Mouse (Mus musculus): ENCODE measurements at regions not wholly inside any gene's neighbourhood (a gene's known extent, or its start where the extent isn't known, plus 50 kb on each side); places are given as distances from the start of the nearest gene placed in this dataset.

DNA sequence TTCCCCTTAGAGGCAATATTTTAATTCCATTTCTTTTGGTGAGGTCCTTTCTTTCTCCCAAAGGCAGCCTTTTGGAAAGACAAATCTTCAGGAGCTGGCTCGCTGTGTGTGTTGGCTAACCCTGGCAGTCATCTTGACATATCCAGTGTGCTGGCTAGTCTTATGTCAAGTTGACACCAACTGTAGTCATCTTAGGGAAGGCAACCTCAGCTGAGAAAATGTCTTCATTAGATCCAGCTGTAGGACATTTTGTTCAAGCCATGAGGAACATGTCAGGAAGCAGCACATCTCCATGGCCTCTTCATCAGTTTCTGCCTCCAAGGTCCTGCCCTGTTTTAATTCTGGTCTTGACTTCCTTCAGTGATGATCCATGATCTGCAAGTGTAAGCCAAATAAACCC, 192.1 kb upstream of the Tle4 start:
- DNase-seq (ENCODE audit: low read depth): no peak

DNA sequence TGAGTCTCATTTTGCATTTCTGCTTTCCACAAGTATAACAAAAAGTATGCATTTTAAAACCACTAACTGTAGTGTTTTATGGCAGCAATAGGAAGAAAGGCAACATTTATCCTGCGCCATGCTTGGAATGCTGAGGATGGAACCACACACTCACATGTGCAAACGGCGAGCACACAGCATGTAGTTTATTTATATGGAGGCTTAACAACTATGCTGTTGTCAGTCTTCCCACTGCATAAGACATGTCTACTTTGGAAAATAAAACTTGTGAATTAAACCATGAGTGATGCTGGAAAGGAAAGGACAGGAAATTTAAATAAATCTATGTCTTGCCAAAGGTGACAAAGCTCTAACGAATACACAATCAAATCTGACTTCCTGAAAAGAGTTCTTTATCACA, 190.8 kb upstream of the Tle4 start:
- no peak for DNase-seq (ENCODE audit: low read depth)

DNA sequence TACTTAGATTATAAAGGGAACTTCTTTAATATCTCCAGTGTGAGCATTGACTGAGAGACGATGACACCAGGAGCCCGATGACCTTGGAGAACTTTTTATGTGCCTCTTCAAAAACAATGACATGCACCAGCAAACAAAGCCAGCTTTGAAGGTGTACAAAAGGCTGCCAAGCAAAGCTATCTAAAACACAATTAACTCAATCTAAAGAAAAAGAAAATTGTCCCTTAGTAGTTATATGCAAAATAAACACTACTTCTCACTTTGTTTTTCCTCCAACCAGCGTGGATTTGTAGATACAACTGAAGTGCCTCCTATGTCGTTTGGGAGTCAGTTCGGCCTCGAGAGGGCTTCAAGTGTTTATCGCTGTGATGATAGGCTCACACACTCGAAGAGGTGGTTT, 189.0 kb upstream of the Tle4 start:
- no peak for DNase-seq (ENCODE audit: low read depth)

DNA sequence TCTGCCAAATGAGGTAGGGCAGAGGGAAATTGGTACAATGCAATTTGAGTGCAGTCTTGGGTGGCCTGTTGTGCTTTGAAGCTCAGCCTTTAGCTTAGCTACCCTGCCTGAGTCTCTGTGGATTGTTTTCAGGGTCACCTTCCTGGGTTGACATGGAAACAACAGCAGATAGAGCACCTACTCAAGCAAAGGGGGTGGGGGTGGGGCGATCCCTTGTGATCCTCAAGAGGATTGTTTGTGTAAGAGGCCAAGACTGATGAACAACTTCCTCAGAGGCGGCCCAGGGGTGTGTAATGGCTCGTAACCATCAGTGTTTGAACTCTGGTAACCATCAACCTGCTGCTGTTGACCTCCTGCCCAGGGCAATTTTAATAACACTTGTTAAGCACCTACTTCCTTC, 187.8 kb upstream of the Tle4 start:
- no peak for DNase-seq (ENCODE audit: low read depth)

DNA sequence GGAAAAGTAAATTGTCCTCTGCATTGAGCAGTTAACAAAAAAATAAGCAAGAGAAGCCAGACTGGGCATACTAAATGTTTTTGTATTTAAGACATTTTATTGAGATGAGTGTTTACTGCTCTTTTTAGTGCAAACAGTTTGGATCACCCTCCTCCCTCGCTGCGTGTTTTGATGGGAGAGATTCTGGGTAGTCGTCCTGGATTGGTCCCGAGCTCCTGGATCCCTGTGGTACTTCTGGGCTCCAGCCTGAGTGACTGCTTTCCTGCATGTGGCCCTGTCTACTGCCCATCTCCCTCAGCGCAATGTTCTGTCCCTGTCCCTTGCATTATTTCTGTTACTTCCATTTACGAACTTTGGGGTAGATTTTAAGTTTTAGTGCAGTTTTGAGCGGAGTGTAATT, 179.9 kb upstream of the Tle4 start:
- DNase-seq (ENCODE audit: low read depth): no peak

DNA sequence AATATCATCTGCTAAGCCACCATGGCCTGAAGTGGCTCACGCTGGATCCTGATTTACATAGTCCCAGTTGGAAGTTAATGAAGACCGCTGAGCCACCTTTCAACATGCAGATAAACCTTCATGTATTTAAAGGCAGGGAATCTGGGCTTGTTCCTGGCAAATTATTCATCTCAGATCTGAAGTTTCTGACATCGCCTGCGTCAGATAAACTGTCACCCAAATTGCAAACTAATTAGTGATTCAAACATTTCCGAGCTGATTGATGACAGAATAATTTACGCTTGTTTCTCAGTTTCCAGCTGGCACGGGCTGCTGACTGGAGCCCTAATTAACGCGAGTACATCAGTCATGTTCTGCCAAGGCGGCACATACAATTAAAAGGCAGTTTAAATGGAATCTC, 179.3 kb upstream of the Tle4 start:
- no peak for DNase-seq (ENCODE audit: low read depth)

DNA sequence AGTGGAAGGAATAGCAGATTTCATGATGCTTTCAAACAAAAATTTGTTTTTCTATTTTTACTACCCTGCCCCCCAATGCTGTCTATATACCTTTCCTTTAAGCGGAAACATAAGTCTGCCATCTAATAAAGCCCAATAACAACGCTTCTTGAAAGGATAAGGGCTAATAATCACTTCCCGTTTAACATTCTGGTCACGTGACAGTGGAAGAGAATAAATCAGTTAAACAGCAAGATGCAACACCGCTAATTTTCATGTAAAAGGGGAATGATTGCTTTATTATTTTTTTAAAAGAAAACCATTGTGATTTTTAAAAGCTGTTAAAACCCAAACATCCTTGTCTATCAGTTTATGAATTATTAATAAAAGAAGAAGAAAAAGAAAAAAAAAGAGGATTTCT, 178.9 kb upstream of the Tle4 start:
- no peak for DNase-seq (ENCODE audit: low read depth)

DNA sequence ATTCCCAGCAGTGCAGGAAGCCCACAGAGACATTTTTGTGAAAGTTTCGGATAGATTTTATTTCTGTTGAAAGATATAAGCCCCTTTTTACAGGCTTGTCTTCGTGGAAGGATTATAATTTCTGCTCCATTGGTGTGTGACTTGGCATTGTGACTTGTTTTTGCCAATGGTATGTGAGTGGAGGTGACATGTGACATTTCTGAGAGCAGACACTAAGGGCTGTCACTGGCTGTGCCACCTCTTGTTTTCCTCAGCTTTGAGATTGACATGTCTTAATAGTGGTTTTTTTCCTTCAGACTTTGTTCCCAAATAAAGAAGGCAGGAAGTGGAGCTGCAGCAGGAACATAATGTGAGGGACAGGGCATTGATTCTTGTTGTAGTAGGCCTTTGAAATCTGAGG, 174.9 kb upstream of the Tle4 start:
- DNase-seq (ENCODE audit: low read depth): no peak

DNA sequence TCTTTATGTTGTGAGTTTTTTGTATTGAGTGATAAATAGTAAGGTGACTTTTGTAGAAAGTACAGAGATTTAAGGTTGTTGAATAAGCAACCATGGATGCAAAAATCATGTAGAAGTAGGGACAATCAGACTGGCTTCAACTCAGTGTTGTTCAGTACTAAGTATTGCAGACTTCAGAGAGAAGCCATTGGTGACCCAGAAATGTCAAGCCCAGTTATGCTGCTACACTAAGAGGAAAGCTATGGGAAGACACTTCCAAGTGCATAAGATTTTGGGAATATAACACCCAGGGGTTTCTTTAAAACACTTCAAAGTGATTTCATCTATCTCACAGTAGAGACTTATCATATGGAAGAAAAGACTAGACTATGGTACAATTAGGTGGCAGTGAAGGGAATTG, 154.8 kb upstream of the Tle4 start:
- DNase-seq (ENCODE audit: low read depth): no peak

DNA sequence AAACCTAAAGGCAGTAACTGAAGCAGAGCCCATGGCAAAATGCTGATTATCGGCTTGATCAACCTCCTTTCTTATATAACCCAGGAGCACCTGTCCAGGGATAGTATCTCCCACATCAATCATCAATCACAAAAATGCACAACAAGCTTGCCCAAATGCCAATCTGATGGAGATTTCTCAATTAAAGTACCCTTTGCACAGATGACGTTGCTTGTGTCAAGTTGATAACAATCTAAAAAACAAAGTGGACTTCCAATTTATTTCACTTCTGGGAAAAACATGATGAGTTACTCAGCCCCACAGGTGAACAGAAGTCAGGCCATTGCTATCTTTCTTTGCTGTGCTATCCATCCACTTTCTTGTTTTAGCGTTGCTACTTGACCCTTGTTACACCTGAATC, 144.5 kb upstream of the Tle4 start:
- DNase-seq (ENCODE audit: low read depth): no peak

DNA sequence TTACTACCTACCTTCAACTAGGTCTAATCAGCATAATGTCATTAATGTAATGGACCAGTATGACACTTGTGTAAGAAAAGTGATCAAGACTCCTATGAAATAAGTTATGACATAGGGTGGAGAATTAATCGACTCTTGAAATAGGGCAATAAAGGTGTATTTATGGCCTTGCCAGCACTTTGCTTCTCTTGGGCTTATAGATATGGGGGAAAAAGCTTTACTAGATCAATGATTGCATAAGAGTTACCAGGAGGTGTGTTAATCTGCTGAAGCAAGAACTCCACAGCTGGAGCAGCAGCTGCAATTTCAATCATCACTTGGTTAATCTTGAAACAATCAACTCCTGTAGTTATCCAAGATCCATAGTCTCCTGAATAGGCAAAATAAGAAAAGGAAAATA, 143.1 kb upstream of the Tle4 start:
- no peak for DNase-seq (ENCODE audit: low read depth)

DNA sequence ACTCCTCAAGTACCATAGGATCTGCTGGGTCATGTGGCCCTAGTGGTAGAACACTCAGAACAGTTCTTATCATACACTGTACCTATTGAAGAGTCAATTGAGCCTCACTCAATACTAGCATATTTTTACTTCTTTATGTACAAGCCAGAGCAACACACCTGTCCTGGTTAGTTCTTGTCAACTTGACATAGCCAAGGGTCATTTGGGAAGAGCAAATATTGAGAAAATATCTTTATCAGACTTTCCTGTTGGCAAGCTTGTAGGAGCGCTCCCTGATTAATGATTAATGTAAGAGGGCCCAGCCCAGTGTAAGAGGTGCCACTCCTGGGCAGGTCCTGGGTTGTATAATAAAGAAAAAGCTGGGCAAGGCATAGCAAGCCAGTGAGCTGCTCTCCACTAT, 142.3 kb upstream of the Tle4 start:
- no peak for DNase-seq (ENCODE audit: low read depth)

DNA sequence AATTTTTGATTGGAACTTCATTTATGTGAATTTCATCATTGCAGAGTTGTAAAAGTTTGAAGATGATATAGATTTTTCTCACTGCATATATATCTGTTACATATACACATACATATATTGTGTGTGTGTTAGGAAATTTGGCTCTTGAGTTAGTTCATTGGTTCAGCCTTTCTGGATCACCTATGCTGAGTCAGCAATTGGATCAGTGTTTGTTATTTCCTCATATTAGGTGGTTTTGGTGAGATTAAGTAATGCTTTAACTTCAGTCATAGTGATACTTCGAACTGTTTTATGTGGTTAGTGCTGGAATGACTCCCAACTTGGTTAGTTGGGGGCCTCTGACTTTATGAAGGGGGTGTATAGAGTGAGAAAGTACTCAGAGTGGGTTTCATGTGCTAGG, 138.7 kb upstream of the Tle4 start:
- no peak for DNase-seq (ENCODE audit: low read depth)

DNA sequence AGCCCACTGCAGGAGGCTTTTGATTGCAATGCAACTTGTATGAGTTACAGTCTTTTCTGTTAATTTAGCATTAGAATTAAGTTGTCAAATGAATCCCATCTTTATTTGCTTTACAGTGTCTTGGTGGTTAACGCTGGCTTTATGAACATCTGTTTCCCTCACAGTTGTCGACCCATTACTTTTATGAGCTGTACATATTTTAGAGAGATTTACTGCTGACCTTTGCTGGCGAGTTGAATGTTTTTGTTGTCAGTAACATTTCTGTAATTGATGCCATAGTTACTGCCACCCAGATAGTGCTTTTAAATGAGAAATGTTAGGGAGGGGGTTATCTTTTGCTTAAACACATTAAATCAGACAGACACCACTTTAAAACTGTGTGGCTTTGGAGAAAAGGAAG, 127.5 kb upstream of the Tle4 start:
- no peak for DNase-seq (ENCODE audit: low read depth)

DNA sequence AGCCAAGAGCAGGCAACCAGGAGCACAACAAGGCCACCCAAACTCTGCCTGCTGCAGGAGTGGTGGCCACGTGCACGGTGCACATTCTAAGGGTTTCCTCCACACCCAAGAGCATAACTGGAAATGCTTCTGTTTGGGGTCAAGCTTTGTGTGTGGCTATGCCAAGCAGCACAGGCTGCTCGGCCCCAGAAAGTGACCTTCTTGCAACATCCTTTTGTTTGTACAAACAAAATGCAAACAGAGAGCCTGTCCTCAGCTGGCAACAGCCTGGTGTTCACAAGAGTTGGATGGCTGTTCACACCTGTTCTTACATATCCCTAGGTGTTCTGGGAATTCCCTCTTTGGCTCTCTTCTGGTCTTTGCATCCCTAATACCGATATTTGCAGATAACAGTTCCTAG, 126.8 kb upstream of the Tle4 start:
- no peak for DNase-seq (ENCODE audit: low read depth)

DNA sequence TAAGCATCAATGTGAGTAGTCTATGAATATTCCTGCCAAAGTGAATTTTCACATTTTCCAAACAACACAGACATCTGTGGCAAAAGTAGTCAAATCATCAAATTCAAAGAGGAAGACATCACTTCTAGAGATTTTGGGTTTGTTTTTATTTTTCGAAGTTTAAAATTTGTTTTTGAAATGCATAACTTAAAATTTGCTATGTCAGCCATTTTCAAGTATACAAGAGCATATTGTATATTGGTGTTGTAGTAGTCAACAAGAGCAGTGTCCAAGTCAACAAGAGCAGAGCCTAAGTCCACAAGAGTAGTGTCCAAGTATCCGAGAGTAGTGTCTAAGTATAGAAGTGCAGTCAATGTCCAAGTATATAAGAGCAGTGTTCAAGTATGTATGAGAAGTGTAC, 107.9 kb upstream of the Tle4 start:
- no peak for DNase-seq (ENCODE audit: low read depth)

DNA sequence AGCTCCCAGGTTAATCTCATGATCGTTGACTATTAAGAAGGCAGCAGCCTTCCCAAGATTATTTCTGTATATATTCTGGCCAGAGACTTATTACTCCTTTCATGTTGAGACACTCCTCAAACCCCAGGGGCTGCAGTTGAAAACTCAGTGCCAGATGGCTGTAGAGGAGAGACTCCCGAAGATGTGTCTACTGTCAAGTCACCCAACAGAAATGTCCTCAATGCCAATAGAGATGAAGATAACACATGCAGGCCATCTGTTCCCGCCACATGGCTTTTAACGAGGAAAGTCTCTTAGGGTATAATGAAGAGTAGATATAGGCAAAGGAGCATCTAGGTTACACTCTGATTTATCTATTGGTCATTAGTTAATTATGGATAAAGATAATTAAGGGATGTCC, 103.3 kb upstream of the Tle4 start:
- DNase-seq (ENCODE audit: low read depth): no peak

DNA sequence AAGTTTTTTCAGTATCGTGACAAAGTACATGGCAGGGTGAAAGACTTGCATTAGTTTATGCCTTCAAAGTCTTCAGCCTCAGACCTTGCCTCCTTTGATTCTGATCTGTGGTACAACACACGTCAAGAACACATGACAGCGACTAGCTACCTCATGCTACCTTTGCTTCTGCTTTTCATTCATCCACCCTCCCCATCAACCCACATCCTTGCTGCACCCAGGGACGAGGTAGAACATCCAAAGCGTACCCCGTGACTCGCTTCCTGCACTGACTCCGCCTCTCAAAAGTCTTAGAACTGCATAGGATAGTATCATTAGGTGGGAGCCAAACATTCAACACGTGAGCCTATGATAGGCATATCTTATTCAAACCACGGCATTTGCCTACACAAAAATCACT, 97.5 kb upstream of the Tle4 start:
- no peak for DNase-seq (ENCODE audit: low read depth)

DNA sequence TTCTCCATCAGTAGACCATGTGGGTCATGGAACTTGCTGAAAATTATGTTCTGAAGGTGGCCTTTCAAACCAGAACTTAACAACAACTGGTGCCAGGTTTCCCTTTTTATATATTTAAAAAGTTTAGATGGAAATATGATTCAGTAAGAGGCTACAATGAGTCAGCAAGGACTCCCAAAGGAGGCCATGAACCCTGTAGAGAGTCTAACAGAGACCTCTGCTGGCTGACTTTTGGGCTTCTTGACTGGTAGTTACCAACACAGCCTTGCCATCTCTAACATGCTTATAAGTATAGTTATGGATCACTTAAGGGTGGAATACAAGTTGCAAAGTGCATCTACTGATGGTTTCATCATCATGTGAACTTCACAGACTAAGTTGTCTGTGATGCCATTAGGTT, 94.3 kb upstream of the Tle4 start:
- peak; percentile 1 for DNase-seq (ENCODE audit: low read depth)

DNA sequence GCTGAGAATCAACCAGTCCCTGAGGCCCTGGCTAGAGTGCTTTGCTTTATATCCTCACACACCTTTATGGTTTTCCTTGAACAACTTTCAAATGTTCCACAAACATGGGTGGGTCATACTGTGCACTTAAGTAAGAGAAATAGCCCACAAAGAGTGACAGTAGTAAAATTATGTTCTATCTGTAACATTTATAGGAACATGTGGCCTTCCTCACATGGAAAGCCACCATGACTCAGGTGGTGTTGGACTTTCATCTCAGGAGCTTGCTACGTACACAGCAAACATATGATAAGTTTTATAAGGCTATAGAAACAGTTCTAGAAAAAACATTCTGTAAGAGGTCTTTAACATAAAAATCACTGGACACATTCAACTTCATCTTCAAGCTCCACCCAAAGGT, 87.8 kb upstream of the Tle4 start:
- no peak for DNase-seq (ENCODE audit: low read depth)

DNA sequence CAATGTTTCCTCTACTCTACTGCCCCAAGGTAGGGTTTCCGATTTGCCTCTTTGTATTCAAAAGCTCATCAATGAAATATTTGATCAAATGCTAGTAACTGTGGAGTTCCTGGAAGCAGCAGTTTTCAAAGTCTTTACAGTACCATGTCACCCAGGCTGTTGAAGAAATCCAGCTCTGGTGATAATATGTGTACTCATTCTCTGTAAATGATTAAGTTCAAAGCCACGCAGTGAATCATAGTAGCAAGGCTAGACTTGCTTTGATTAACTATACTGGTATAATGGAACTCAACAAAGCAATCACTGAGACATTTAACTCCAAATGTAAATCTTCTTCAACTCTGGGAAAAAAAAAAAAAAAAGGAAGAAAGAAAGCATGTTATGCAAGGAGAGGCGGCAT, 86.8 kb upstream of the Tle4 start:
- no peak for DNase-seq (ENCODE audit: low read depth)

DNA sequence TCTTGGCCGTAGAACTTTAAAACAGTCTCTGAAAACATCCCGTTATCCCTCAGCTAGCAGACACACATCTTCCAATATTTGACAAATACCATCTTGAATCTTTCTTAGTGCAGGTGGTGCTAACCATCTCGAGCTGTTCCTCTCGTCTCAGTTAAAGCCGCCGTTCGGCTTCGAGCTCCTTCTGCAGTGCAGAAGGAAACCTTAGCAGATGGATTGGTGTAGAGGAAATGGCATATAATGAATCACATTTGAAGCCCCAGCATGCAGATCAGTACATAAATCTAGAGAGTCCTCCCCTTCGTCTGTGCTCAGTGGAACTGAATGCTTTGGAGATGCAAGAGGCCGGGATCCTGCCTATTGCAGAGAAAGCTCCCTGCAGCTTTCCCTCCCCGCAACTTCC, 83.5 kb upstream of the Tle4 start:
- DNase-seq (ENCODE audit: low read depth): no peak

DNA sequence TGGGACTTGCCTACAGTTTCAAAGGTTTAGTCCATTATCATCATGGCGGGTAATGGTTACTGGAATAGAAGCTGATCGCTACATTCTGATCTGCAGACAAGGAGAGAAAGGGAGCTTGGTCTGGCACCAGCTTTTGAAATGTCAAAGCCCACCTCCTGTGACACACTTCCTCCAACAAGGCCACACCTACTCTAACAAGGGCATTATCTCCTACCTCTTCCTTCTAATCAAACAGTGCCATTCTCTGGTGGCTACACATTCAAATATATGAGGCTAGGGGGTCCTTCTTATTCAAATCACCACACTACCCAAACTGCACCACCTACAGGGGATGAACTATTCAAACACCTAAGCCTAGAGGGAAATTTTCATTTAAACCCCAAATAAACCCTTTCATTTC, 81.9 kb upstream of the Tle4 start:
- DNase-seq (ENCODE audit: low read depth): no peak

DNA sequence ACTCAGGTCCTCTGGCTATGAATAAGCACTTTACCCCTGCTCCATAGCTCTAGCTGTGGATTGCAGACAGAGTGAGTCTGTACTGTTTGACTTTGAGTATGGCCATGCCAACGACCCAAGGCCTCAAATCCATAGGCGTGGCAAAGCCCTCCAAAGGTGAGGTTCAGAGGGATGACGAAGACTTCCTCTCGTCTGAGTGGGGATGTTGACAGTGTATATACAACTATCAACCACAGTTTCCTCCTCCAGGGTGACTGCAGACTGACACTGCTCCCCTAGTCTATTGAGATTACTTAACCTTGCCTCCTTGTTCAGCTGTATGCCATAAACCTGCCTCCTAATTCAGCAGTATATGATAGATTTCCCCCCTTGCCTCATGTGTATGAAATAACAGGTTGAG, 80.7 kb upstream of the Tle4 start:
- no peak for DNase-seq (ENCODE audit: low read depth)

DNA sequence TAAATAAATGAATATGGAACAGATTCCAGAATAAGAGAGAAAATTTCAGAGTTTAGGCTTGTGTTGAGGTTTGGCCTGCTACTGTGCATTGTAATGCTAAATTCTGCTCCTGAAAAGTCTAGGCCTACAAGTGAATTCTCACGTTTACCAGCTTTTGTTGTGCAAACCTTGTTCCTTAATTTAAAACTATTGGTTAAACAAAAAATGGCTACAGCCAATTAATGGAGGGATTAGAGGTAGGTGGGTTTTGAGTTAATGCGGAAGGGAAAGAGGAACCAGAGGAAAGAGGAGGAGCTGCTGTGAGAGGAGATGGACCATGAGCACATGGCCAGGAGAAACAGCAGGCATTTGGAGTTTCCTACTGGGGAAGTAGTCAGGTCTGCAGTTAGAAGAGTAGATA, 79.1 kb upstream of the Tle4 start:
- no peak for DNase-seq (ENCODE audit: low read depth)

DNA sequence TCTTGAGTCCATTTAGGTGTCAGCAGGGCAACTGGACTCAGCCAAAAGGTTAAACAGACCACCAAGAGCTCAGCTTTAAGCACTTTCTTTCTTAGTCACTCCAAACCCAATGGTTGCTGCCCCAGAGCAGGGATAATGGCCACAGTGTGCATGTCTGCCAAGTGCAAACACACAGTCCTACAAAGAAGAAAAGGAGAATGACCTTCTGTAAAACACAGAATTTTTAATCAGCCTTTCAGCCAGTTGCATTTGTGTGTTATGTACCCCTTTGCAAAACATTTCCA, 72.9 kb upstream of the Tle4 start:
- no peak for DNase-seq (ENCODE audit: low read depth)
